Mouse (Mus musculus): ENCODE results near the gene Ppargc1a. TPM values are rescaled to one million over a fixed set of nuclear protein-coding genes. Genes with fewer than 3 reads are reported as not detected.

Ppargc1a gene
- 3.5 and 4.3 TPM in 2 replicates for polyA plus RNA-seq (2015; fragmentation: Nextera tagmentation; extraction: Ambion mirVana)

DNA sequence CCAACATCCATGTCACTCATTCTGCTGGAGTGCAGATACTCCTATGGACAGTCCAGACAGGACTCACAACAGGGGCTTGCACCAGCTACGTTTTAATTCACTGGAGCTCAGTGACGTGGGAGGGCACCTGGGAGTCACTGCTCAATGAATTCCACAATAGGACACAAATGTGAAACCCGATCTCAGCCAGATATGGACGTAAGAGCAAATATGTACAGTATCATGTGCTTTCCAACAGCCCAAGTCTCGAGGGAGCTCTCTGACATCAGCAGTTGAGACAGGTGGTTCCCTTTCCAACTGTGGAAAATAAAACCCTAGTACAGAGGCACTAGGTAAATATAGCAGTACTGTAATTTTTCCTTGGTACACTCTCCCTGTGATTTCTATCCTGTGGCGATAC is at the start of gene Ppargc1a:
TSS of gene Ppargc1a (minus strand) at position 68 of the 400 bp plus-strand sequence.
- no peak within 1 kb of the TSS for H3K9ac ChIP-seq (ENCODE audit: low read depth, low read length)
- no peak for ATAC-seq (ENCODE audit: low read depth)
- no peak within 1 kb of the TSS for H3K27ac ChIP-seq (ENCODE audit: low read length)
- no peak within 1 kb of the TSS for H3K4me3 ChIP-seq (ENCODE audit: low read depth, low read length)
- no peaks in the 10 kb centered on the region for H3K27me3 ChIP-seq (ENCODE audit: control insufficient read depth, insufficient read depth, low read depth, low read length)
- 46% methylated on average over 6 of the region's 6 CpGs for WGBS (ENCODE audit: insufficient replicate concordance)
- H3K9me3 ChIP-seq (replicated peaks; ENCODE audit: control insufficient read depth, low read length): no peaks in the 10 kb centered on the region
- no peaks in the 10 kb centered on the region for H3K4me1 ChIP-seq (ENCODE audit: control insufficient read depth, low read depth, low read length)
- H3K36me3 ChIP-seq (ENCODE audit: control insufficient read depth, insufficient read depth): no peaks in the 10 kb centered on the region
- no peak within 1 kb of the TSS for H3K4me2 ChIP-seq (ENCODE audit: low read depth, low read length)

DNA sequence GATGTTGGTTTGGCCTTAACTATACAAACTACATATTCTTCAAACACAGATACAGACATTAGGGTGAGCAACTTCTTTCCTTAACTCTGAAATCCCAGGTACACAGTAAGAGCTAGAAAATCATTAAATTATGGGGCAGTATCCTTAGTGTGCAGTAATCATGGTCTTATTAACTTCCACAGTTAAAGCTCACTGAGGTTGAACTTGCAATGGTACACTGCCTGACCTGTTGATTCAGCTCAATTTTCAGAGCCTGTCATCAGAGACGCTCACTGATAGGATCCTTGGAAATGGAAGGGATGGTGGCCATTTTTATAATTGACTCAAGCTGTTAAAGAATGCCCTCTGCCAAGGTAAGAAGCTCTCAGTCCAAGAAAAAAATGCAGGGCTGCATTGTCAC is 49.4 kb upstream of the Ppargc1a start:
- 66% methylated on average over 1 of the region's 1 CpGs for WGBS (ENCODE audit: insufficient replicate concordance)
- H3K9ac ChIP-seq (ENCODE audit: low read depth, low read length): no peak overlapping the region
- H3K4me3 ChIP-seq (ENCODE audit: low read depth, low read length): no peak overlapping the region
- H3K27ac ChIP-seq (ENCODE audit: low read length): no peak overlapping the region
- H3K9me3 ChIP-seq (replicated peaks; ENCODE audit: control insufficient read depth, low read length): no peaks in the 10 kb centered on the region
- no peak for ATAC-seq (ENCODE audit: low read depth)
- H3K36me3 ChIP-seq (ENCODE audit: control insufficient read depth, insufficient read depth): no peaks in the 10 kb centered on the region
- no peak overlapping the region for H3K4me2 ChIP-seq (ENCODE audit: low read depth, low read length)
- H3K4me1 ChIP-seq (ENCODE audit: control insufficient read depth, low read depth, low read length): no peaks in the 10 kb centered on the region
- H3K27me3 ChIP-seq (ENCODE audit: control insufficient read depth, insufficient read depth, low read depth, low read length): no peaks in the 10 kb centered on the region

DNA sequence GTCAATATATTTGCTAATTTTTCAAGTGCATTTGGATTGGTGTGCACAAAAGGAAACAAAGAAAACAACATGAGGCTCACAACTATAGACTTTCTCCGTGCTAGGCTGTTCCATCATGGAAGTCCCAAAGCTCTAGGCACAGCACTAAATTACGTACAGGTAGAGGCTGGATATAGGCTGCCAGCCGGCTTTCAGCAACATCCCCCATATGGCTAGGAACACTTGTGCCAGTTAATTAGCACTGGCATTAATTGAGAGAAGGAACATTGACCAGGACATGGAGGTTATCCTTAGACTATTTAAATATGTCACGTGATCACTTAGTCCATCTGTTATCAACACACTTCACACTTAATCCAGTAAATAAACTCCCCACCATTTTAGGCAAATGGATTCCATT is 44.5 kb upstream of the Ppargc1a start:
- no peak overlapping the region for H3K4me3 ChIP-seq (ENCODE audit: low read depth, low read length)
- H3K9me3 ChIP-seq (replicated peaks; ENCODE audit: control insufficient read depth, low read length): no peaks in the 10 kb centered on the region
- no peak overlapping the region for H3K4me2 ChIP-seq (ENCODE audit: low read depth, low read length)
- no peaks in the 10 kb centered on the region for H3K27me3 ChIP-seq (ENCODE audit: control insufficient read depth, insufficient read depth, low read depth, low read length)
- no peaks in the 10 kb centered on the region for H3K36me3 ChIP-seq (ENCODE audit: control insufficient read depth, insufficient read depth)
- no peak overlapping the region for H3K9ac ChIP-seq (ENCODE audit: low read depth, low read length)
- no peaks in the 10 kb centered on the region for H3K4me1 ChIP-seq (ENCODE audit: control insufficient read depth, low read depth, low read length)
- H3K27ac ChIP-seq (ENCODE audit: low read length): no peak overlapping the region
- 70% methylated on average over 4 of the region's 4 CpGs for WGBS (ENCODE audit: insufficient replicate concordance)
- no peak for ATAC-seq (ENCODE audit: low read depth)

DNA sequence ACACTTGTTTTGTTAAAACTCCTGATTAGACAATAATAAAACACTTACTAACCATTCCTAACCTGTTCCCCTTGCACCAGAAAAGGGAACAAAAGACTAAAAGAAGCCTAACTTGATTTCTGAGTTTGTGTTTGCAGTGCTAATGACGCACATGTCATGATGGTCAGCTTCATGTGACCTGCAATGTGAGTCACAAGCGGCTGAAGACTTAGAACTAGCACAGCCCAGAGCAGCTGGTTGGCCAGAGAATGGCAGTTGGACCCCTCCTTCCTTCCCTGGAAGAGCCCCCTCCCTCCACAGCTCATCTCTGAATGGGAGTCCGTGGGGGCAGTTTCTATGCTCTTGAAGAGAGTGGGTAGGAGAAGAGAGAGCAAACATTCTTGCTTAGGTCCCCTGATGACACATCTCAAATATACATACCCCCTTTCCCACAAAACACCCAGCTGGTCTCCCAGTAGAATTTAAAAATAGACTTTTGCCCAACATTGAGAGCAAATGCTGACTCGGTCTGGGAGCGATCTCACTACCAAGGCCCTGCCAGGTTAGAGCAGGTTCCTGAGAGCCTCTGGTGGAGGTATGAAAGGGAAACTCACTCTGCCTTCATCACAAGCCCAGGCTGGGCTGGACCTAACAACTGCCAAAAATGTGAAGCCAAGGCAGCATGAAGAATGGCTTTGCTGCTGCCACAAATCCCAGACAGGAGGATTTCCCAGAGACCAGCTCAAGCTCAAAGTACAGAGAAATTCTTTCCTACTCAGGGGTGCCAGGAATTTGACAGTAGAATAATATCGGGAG is 40.4 kb upstream of the Ppargc1a start:
- no peak for ATAC-seq (ENCODE audit: low read depth)
- Histone ChIP-seq H3K4me3 (ENCODE audit: low read depth, low read length) (no peak overlapping the region), H3K36me3 (ENCODE audit: control insufficient read depth, insufficient read depth) (no peaks in the 10 kb centered on the region), H3K27ac (ENCODE audit: low read length) (no peak overlapping the region), H3K9me3 (replicated peaks; ENCODE audit: control insufficient read depth, low read length) (no peaks in the 10 kb centered on the region), H3K4me2 (ENCODE audit: low read depth, low read length) (no peak overlapping the region), H3K9ac (ENCODE audit: low read depth, low read length) (no peak overlapping the region), H3K4me1 (ENCODE audit: control insufficient read depth, low read depth, low read length) (no peaks in the 10 kb centered on the region), H3K27me3 (ENCODE audit: control insufficient read depth, insufficient read depth, low read depth, low read length) (no peaks in the 10 kb centered on the region)
- 59% methylated on average over 6 of the region's 6 CpGs for WGBS (ENCODE audit: insufficient replicate concordance)

DNA sequence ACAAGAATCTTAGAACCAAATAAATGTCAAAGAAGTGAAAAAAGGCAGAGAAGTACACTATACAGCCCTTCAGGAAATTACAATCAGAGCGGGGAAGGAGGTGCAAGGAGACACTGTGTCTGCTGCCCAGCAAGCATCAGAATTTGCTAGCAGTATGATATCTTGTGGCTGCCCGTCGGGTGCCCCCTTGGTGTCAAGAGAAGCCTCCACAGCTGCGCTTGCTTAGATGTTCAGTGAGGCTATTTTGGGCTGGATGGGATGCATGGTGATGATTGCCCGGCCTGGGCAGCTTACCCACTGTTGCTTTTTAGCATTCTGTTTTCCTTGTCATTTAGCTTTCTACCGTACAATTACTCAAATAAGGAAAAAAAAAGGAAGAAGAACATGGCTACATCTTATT is 32.0 kb upstream of the Ppargc1a start:
- H3K4me2 ChIP-seq (ENCODE audit: low read depth, low read length): no peak overlapping the region
- no peak overlapping the region for H3K4me3 ChIP-seq (ENCODE audit: low read depth, low read length)
- no peaks in the 10 kb centered on the region for H3K9me3 ChIP-seq (replicated peaks; ENCODE audit: control insufficient read depth, low read length)
- no peak for ATAC-seq (ENCODE audit: low read depth)
- H3K27me3 ChIP-seq (ENCODE audit: control insufficient read depth, insufficient read depth, low read depth, low read length): no peaks in the 10 kb centered on the region
- WGBS (ENCODE audit: insufficient replicate concordance): 32% methylated on average over 6 of the region's 6 CpGs
- H3K4me1 ChIP-seq (ENCODE audit: control insufficient read depth, low read depth, low read length): no peaks in the 10 kb centered on the region
- no peak overlapping the region for H3K9ac ChIP-seq (ENCODE audit: low read depth, low read length)
- no peaks in the 10 kb centered on the region for H3K36me3 ChIP-seq (ENCODE audit: control insufficient read depth, insufficient read depth)
- H3K27ac ChIP-seq (ENCODE audit: low read length): no peak overlapping the region

DNA sequence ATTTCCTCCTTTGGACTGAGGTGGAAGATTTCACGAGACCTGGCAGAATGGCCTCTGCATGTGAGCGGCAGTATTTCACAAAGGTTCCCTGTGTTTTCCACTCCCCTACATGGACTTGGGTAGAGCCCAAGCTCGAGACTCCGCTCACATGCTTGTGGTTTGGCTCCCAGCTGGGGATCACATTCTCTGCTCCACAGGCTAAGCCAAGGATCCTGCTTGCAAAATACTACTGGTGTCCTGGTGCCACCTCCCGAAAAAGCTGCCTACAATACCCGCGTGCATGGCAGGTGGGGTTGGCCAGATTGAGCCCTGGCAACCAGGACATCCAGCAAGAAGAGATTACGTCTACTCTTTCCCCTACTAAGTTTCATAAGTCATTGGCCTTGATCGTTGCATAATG is 28.1 kb upstream of the Ppargc1a start:
- Histone ChIP-seq H3K27ac (ENCODE audit: low read length) (no peak overlapping the region), H3K4me1 (ENCODE audit: control insufficient read depth, low read depth, low read length) (no peaks in the 10 kb centered on the region), H3K4me3 (ENCODE audit: low read depth, low read length) (no peak overlapping the region), H3K9me3 (replicated peaks; ENCODE audit: control insufficient read depth, low read length) (no peaks in the 10 kb centered on the region), H3K27me3 (ENCODE audit: control insufficient read depth, insufficient read depth, low read depth, low read length) (no peaks in the 10 kb centered on the region), H3K4me2 (ENCODE audit: low read depth, low read length) (no peak overlapping the region), H3K9ac (ENCODE audit: low read depth, low read length) (no peak overlapping the region), H3K36me3 (ENCODE audit: control insufficient read depth, insufficient read depth) (no peaks in the 10 kb centered on the region)
- 65% methylated on average over 9 of the region's 9 CpGs for WGBS (ENCODE audit: insufficient replicate concordance)
- ATAC-seq (ENCODE audit: low read depth): no peak

DNA sequence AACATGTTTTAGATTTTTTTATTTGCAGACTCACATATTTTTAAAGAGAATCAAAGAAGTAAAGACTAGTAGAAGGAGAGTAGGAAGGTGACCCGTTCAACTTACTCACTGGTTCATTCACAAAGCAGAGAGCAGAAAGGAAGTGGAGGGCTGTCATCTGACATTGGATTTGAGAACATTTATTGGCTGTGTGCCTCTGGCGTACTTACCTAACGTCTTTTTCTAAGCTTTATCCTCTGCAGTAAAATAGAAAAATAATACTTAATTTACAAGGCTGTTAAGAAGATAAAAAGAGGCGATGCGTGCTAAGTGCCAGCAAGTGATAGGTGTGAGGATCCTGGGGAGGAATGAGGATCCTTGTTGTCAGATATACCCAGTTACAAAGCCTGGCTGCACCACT is 24.7 kb upstream of the Ppargc1a start:
- H3K4me2 ChIP-seq (ENCODE audit: low read depth, low read length): no peak overlapping the region
- 33% methylated on average over 5 of the region's 5 CpGs for WGBS (ENCODE audit: insufficient replicate concordance)

DNA sequence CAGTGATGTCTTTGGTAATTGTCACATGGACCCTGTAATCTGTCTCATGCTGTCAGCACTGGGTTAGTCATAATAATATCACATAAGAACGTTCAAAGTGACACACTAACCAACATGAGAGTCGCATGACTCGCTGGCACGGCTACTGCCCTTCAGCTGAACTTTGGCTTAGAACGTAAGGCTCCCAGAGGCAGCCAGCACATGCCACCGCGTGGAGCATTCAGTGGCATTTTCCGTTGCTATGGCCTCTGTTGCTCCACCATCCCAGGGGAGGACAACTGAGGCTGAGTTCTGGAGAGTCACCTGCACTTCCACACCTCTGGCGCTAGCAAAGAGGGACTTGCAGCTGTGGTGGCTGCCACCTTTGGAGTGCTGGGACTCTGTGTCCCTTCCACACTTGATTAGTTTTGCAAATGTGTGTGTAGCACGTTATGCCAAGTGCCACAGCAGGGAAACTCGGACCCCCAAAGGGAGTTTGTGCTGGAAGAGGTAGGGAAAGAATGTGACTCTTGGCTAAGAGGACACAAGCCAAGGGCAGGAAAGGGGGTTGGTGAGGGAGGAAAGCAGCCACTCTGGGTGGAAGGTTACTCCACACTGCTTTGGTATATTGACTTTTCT is 24.1 kb upstream of the Ppargc1a start:
- H3K4me1 ChIP-seq (ENCODE audit: control insufficient read depth, low read depth, low read length): no peaks in the 10 kb centered on the region
- 43% methylated on average over 11 of the region's 11 CpGs for WGBS (ENCODE audit: insufficient replicate concordance)
- H3K9ac ChIP-seq (ENCODE audit: low read depth, low read length): no peak overlapping the region
- no peak overlapping the region for H3K27ac ChIP-seq (ENCODE audit: low read length)
- no peak overlapping the region for H3K4me3 ChIP-seq (ENCODE audit: low read depth, low read length)
- H3K9me3 ChIP-seq (replicated peaks; ENCODE audit: control insufficient read depth, low read length): no peaks in the 10 kb centered on the region
- peak overlapping the region; percentile 44 for H3K4me2 ChIP-seq (ENCODE audit: low read depth, low read length)
- no peaks in the 10 kb centered on the region for H3K27me3 ChIP-seq (ENCODE audit: control insufficient read depth, insufficient read depth, low read depth, low read length)
- peak; percentile 67 for ATAC-seq (ENCODE audit: low read depth)
- no peaks in the 10 kb centered on the region for H3K36me3 ChIP-seq (ENCODE audit: control insufficient read depth, insufficient read depth)

More for the DNA sequence above, 24.7 kb upstream of the Ppargc1a start:
- ATAC-seq (ENCODE audit: low read depth): no peak
- H3K27me3 ChIP-seq (ENCODE audit: control insufficient read depth, insufficient read depth, low read depth, low read length): no peaks in the 10 kb centered on the region
- no peaks in the 10 kb centered on the region for H3K4me1 ChIP-seq (ENCODE audit: control insufficient read depth, low read depth, low read length)
- H3K9ac ChIP-seq (ENCODE audit: low read depth, low read length): no peak overlapping the region
- no peak overlapping the region for H3K27ac ChIP-seq (ENCODE audit: low read length)
- H3K4me3 ChIP-seq (ENCODE audit: low read depth, low read length): no peak overlapping the region
- H3K9me3 ChIP-seq (replicated peaks; ENCODE audit: control insufficient read depth, low read length): no peaks in the 10 kb centered on the region
- no peaks in the 10 kb centered on the region for H3K36me3 ChIP-seq (ENCODE audit: control insufficient read depth, insufficient read depth)

DNA sequence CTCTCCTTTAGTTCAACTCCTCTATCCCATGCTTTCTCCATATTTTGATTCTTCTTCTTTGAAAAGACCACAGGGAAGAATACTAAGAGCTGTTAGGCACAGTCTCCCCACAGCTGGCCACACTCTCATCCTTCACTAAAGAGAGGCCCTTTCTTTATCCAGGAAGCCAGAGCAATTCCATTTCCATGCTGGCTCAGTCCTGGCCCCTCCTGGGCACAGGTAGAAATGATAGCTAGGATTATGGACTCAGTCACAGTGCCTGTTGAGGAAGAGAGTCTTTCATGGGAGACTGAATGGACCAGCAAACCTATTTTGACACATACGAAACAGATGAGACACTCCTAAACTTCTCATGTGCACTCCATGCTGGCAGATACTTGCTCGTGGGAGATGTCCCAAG is 18.7 kb upstream of the Ppargc1a start:
- Histone ChIP-seq H3K4me1 (ENCODE audit: control insufficient read depth, low read depth, low read length) (no peaks in the 10 kb centered on the region), H3K4me3 (ENCODE audit: low read depth, low read length) (no peak overlapping the region), H3K4me2 (ENCODE audit: low read depth, low read length) (no peak overlapping the region), H3K9me3 (replicated peaks; ENCODE audit: control insufficient read depth, low read length) (no peaks in the 10 kb centered on the region), H3K27me3 (ENCODE audit: control insufficient read depth, insufficient read depth, low read depth, low read length) (no peaks in the 10 kb centered on the region), H3K9ac (ENCODE audit: low read depth, low read length) (no peak overlapping the region), H3K36me3 (ENCODE audit: control insufficient read depth, insufficient read depth) (no peaks in the 10 kb centered on the region), H3K27ac (ENCODE audit: low read length) (no peak overlapping the region)
- ATAC-seq (ENCODE audit: low read depth): no peak
- 68% methylated on average over 2 of the region's 2 CpGs for WGBS (ENCODE audit: insufficient replicate concordance)

Measured in liver, embryonic 16.5 days (tissue).